Mouse (Mus musculus) limb, embryonic 10.5 days (tissue): ENCODE results near the gene Prkar1b. TPM values are rescaled to one million over a fixed set of nuclear protein-coding genes. Genes with fewer than 3 reads are reported as not detected.
A peak's percentile ranks its signal among the peaks of the same experiment; 100 is the strongest.

ENCODE experiments used
- DNase-seq: peaks from one replicate; pipeline ENCODE4 v3.0.0-alpha.2; 2017; ENCODE audit warnings: low spot score
- H3K27ac ChIP-seq: fragments of 300-500 bp; sonication (generic); 2 replicates; pipeline ENCODE4 v1.5.1; 2016; ENCODE audit warnings: mild to moderate bottlenecking
- H3K27me3 ChIP-seq: fragments of 300-500 bp; sonication (generic); 2 replicates; pipeline ENCODE4 v1.6.1; 2016; ENCODE audit warnings: low read depth, mild to moderate bottlenecking; ENCODE audit not compliant: poor library complexity, severe bottlenecking
- H3K36me3 ChIP-seq: fragments of 300-500 bp; sonication (generic); 2 replicates; pipeline ENCODE4 v1.6.1; 2016; ENCODE audit warnings: mild to moderate bottlenecking, moderate library complexity
- H3K4me1 ChIP-seq: fragments of 300-500 bp; sonication (generic); 2 replicates; pipeline ENCODE4 v1.6.1; 2016
- H3K4me3 ChIP-seq: fragments of 300-500 bp; sonication (generic); 2 replicates; pipeline ENCODE4 v1.5.1; 2016; ENCODE audit warnings: mild to moderate bottlenecking, moderate library complexity
- H3K9me3 ChIP-seq: fragments of 300-500 bp; sonication (generic); replicated peaks from 2 replicates; pipeline ENCODE4 v1.6.1; 2016; ENCODE audit warnings: mild to moderate bottlenecking
- WGBS: fragments of 180-500 bp; shearing (Covaris S2); methylation state at CpG from one replicate; pipeline ENCODE4 v1.1.7; 2016; 5-methylcytosine and 5-hydroxymethylcytosine counted together
- polyA plus RNA-seq: library from polyadenylated mRNA; unstranded; fragments of >200 nt; fragmentation: Nextera tagmentation; extraction: Ambion mirVana; gene quantifications from 2 replicates; pipeline ENCODE4 v1.2.1, GENCODE M21; 2016

Gene Prkar1b
- polyA plus RNA-seq, 1 experiment from 2014 or later, result 4.9 TPM

DNA sequence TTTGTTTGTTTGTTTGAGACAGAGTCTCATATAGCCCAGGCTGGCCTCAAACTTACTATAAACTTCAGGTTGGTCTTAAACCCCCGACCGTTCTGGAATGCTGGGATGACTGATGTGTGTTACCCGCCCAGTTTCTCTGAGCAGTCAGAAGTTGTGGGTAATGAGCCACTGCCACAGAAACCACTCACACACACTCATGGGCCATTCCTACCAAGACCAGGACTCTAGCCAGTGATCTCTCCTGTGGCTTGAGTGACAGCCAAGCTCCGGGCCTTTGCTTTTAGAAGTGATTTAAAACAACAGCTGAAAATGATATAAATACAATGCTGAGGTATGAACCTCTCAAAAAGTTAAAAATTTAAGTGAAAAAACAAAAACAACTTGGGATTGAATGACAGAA, 34.9 kb downstream of the Prkar1b start:
- WGBS, result 83% methylated on average over 4 of the region's 4 CpGs

DNA sequence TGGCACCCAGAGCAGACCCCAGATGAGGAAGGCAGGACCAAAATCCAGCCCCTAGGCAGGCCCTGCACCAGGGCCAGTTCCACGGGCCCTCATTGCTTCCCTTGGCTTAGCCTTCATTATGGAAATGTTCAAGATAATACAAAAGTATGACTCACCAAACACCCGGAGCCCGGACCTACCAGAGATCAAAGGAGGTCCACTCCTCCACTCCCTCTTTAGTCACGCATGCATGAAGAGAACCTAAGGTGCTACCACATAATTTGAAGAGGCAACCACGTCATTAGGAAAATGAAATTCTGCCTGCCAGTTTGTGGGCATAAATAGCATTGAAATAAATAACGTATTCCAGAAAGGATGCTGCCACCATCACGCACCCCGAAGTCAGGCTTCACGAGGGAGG, 37.4 kb downstream of the Prkar1b start:
- 87% methylated on average over 9 of the region's 9 CpGs for WGBS
- Histone ChIP-seq H3K27me3 (no peaks in the 10 kb centered on the region), H3K9me3 (no peaks in the 10 kb centered on the region), H3K27ac (no peak overlapping the region), H3K4me1 (peaks cover 2% of the 10 kb centered on the region; the same call in 1 of the 2 replicates), H3K4me3 (no peak overlapping the region), H3K36me3 (no peaks in the 10 kb centered on the region)
- DNase-seq, result no peak

More for the DNA sequence above, 34.9 kb downstream of the Prkar1b start:
- H3K27me3 ChIP-seq, result no peaks in the 10 kb centered on the region
- no peaks in the 10 kb centered on the region for H3K9me3 ChIP-seq
- peaks cover 13% of the 10 kb centered on the region for H3K4me1 ChIP-seq
- H3K4me3 ChIP-seq, result no peak overlapping the region
- no peak overlapping the region for H3K27ac ChIP-seq
- no peaks in the 10 kb centered on the region for H3K36me3 ChIP-seq
- DNase-seq, result no peak

DNA sequence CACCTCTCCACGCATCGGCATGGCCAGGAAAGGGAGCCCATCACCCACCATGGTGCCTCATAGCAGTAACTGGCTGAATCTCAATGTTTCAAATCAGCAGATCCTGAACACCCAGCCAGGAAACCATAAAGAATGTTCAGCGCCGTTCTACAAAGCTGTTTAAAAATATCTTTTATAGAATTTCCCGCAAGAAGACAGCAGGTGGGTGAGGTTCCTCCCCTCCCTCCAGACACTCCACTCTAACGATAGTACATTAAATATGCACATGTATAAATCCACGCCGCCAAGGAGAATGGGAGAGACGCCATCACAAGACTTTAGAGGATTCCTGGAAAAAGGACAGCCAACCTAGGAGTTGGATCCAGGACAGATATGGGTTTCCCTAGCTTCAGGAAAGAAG, 37.8 kb downstream of the Prkar1b start:
- peaks cover 2% of the 10 kb centered on the region; the same call in 1 of the 2 replicates for H3K4me1 ChIP-seq
- H3K9me3 ChIP-seq, result no peaks in the 10 kb centered on the region
- no peak overlapping the region for H3K27ac ChIP-seq
- no peaks in the 10 kb centered on the region for H3K36me3 ChIP-seq
- H3K27me3 ChIP-seq, result no peaks in the 10 kb centered on the region
- H3K4me3 ChIP-seq, result no peak overlapping the region
- DNase-seq, result no peak
- WGBS, result 88% methylated on average over 9 of the region's 9 CpGs

DNA sequence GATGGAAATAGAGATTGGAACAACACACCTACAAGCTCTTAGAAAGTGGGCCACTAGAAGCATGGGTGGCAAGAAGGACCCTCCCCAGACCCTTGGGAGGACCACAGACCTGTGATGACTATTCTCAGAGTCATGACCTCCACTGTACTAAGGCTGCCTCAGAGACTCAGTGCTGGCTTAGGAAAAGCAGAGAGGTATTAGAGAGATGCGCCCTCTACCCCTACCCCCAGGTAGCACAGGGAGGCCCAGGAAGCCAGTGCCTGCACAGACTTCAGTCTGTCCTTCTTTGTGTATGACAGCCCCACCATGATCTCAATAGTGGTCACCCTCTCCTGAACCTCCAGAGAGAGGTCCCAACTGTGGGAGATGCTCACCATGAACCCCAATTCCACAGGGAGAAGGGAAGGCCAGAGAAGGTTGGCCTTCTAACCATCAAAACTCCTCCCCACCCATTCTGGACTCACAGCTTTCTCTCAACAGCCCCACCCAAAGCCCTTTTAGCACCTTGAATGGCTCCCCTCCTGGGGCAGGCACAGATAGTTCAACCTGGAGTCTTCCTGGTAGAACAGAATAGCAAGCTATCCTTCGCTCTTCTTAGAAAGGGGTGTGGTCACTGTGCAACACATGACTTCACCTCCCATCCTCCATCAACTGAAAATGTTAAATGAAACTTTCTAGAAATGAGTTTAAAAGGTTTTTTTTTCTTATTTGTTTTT, 39.5 kb downstream of the Prkar1b start:
- Histone ChIP-seq H3K36me3 (no peaks in the 10 kb centered on the region), H3K4me1 (peaks cover 2% of the 10 kb centered on the region; the same call in 1 of the 2 replicates), H3K4me3 (no peak overlapping the region), H3K27ac (no peak overlapping the region), H3K9me3 (no peaks in the 10 kb centered on the region), H3K27me3 (no peaks in the 10 kb centered on the region)
- 87% methylated on average over 2 of the region's 2 CpGs for WGBS
- no peak for DNase-seq

GRCm38 (mm10) chr5:139107815-139108214, 42.0 kb downstream of the Prkar1b start:
- WGBS, result 84% methylated on average over 9 of the region's 9 CpGs
- DNase-seq, result no peak
- Histone ChIP-seq H3K4me1 (no peaks in the 10 kb centered on the region), H3K36me3 (no peaks in the 10 kb centered on the region), H3K27me3 (no peaks in the 10 kb centered on the region), H3K27ac (no peak overlapping the region), H3K4me3 (no peak overlapping the region), H3K9me3 (no peaks in the 10 kb centered on the region)

DNA sequence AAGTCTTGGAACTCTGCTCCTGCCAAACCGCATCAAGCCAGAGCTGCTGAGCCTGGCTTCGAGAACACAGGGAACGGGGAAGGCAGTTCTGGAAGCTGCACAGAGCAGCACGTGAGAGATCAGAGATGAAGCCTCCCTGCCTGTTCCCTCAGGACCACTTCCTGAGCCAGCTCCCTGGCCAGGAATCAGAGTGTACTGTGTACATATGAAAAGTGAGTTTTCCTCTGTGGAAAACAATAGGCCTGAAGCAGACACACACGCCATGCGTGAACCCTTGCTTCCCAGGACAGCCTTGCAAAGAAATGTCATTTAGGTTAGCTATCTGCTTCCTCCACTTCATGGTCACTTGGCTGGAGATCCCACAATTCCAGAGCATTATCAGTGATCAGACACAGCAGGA, 48.0 kb downstream of the Prkar1b start:
- no peak overlapping the region for H3K27ac ChIP-seq
- H3K36me3 ChIP-seq, result no peaks in the 10 kb centered on the region
- 83% methylated on average over 6 of the region's 6 CpGs for WGBS
- no peak overlapping the region for H3K4me3 ChIP-seq
- no peak for DNase-seq
- no peaks in the 10 kb centered on the region for H3K9me3 ChIP-seq
- no peaks in the 10 kb centered on the region; the same call in 1 of the 2 replicates for H3K27me3 ChIP-seq
- H3K4me1 ChIP-seq, result peaks cover 10% of the 10 kb centered on the region

DNA sequence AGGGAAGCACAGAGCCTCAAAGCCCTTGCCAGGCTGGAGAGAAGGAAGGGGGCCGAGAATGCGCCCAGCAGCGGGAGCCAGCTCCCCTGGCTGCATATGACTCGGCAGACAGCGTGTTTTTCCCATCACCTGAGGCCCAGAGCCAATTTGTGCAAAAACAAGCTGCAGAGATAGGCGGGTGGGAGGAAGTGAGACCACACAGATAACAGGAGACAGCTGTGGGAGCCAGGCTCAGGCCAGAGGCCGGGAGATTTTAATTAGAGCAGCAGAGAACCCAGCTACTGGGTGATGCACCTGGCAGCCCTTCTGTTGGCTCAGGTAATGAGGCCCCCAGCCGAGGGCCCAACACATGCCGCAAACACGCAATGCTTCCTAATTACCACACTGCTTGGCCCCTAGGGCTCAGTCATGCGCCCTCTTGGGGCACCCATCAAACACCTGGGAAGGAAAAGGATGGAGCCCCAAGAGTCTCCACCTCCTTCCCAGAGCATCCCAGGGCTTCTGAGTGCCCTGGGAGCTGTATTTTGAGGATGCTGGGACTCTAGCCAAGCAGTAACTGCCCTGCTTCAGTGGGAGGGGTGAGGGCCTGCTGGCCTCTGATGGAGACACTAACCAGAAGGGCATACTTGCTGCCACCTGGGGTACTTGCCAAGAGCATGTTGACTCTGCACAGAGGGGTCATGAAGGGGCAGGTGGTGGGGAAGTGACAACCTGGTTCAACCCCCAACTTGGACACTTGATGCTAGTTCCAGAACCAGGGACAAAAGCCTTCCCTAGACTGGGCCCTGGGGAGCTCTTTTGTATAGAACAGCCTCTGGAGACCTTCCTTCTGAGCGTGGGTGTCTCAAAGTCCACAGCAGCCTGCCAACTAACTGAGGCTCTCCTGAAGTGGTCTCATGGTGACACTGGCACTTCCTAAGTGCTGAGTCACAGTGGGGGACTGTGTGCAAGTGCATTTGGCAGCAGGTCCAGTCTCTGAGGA, 50.5 kb downstream of the Prkar1b start:
- Histone ChIP-seq H3K36me3 (no peaks in the 10 kb centered on the region), H3K9me3 (no peaks in the 10 kb centered on the region), H3K4me1 (peaks cover 17% of the 10 kb centered on the region), H3K27ac (no peak overlapping the region), H3K4me3 (no peak overlapping the region), H3K27me3 (no peaks in the 10 kb centered on the region; the same call in 1 of the 2 replicates)
- no peak for DNase-seq
- 36% methylated on average over 12 of the region's 12 CpGs for WGBS

DNA sequence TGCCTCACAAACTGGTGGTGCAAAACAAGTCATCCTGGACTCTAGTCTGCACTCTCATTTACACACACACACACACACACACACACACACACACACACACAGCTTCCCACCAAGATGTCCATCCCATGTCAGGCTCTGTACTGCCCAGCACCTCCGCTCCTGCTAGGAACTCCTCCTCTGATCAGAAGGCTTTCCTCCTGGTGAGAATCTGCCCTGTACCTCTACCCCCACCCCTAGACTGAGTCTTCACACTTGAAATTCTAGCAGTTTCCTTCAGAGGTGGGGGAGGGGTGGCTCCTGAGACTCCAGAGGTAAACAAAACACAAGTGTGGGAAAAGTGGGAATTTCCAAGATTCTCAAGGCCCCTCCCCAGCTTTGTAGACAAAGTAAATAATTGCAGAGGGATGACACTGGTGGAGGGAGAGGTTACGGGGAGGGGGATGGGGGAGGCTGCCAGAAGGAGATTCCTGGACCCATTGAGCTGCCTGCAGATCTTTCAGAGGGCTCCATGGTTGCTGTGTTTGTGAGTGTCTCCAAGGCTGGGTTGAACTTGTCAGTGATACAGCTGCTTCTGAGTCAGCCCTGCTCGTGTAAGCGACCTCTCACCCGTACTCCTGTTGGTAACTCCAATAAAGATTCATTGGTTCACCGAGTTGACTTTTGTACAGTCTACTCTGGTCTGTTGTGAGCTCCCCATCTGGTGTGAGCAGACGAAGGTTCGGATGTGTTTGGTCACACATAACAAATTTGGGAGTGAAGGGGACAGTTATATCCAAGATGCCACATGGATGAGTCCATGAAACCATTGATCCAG, 54.3 kb downstream of the Prkar1b start:
- no peak overlapping the region for H3K4me3 ChIP-seq
- WGBS, result 75% methylated on average over 8 of the region's 8 CpGs
- H3K36me3 ChIP-seq, result no peaks in the 10 kb centered on the region
- H3K27ac ChIP-seq, result 0 out of 2 replicates have a peak overlapping the region, but pooled peaks have one; percentile 9
- no peaks in the 10 kb centered on the region for H3K27me3 ChIP-seq
- no peak for DNase-seq
- H3K4me1 ChIP-seq, result peaks cover 17% of the 10 kb centered on the region
- H3K9me3 ChIP-seq, result no peaks in the 10 kb centered on the region

DNA sequence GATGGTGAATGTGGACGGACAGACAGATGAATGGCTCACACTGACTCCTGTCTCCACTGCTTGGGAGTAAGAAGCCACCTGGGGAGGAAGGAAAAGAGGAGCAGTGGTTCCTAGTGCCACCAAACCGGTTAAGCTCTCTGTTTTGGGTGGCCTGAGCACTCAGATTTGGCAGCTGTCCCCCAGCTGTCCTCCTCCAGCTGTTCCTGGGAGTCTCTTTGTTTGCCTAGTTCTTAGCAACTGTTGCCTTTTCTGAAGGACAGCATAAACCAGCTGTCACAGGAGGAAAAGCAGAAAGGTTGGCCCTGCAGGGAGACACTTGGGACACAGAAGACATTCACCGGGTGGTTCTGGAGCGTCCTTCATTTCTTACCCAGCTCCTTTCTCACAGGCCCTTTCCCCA, 56.3 kb downstream of the Prkar1b start:
- H3K36me3 ChIP-seq, result no peaks in the 10 kb centered on the region
- DNase-seq, result no peak
- H3K9me3 ChIP-seq, result no peaks in the 10 kb centered on the region
- H3K4me1 ChIP-seq, result peaks cover 15% of the 10 kb centered on the region
- no peak overlapping the region for H3K4me3 ChIP-seq
- H3K27ac ChIP-seq, result no peak overlapping the region
- no peaks in the 10 kb centered on the region for H3K27me3 ChIP-seq
- WGBS, result 74% methylated on average over 4 of the region's 4 CpGs

DNA sequence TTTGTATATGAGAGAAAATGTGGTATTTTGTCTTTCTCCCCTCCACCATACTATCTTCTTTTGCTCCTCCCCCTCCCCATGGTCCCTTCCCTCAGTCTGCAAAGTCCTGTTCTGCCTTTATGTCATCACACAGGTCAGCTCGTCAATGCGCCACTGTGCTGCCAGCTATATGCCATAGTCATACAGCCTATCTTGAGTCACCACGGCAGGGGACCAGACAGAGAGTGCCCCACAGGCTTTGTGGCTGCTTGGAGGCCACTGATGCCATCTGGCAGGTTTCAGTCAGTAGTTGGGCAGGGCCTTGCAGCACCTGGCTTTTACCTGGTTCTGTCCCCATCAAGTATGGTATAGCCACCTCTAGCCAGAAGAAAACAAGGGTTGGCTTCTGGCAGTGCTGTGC, 58.1 kb downstream of the Prkar1b start:
- Histone ChIP-seq H3K27ac (no peak overlapping the region), H3K9me3 (no peaks in the 10 kb centered on the region), H3K4me3 (no peak overlapping the region), H3K27me3 (no peaks in the 10 kb centered on the region), H3K36me3 (no peaks in the 10 kb centered on the region), H3K4me1 (peaks cover 15% of the 10 kb centered on the region)
- WGBS, result 90% methylated on average over 3 of the region's 3 CpGs
- no peak for DNase-seq

- Histone ChIP-seq H3K27me3 (no peaks in the 10 kb centered on the region), H3K36me3 (no peaks in the 10 kb centered on the region), H3K9me3 (no peaks in the 10 kb centered on the region), H3K4me1 (peaks cover 9% of the 10 kb centered on the region; the same call in 1 of the 2 replicates), H3K4me3 (no peak overlapping the region), H3K27ac (no peak overlapping the region)
- DNase-seq, result no peak
- 88% methylated on average over 1 of the region's 1 CpGs for WGBS
Observed at GRCm38 (mm10) chr5:139090162-139090561, 59.6 kb downstream of the Prkar1b start.

DNA sequence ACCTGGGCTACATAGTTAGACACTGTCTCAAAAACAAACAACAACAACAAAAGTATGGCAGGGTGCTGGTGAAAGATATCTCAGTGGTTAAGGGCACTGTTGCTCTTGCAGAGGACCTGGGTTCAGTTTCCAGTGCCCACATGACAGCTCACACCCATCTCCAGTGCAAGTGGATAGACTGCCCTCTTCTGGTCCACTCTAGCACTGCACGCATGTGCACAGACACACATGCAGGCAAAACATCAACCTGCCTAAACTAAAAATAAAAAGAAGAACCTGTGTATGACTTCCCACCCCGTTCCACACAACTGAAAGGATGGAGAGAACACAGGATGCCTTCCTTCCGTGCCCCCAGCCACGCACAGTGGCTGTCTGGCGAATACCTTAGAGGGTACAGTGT, 61.6 kb downstream of the Prkar1b start:
- H3K27ac ChIP-seq, result no peak overlapping the region
- 0 out of 2 replicates have a peak, but pooled peaks cover 8% of the 10 kb centered on the region for H3K4me1 ChIP-seq
- H3K36me3 ChIP-seq, result no peaks in the 10 kb centered on the region
- H3K27me3 ChIP-seq, result no peaks in the 10 kb centered on the region
- no peak overlapping the region for H3K4me3 ChIP-seq
- DNase-seq, result no peak
- no peaks in the 10 kb centered on the region for H3K9me3 ChIP-seq
- 94% methylated on average over 5 of the region's 5 CpGs for WGBS
